Mouse (Mus musculus) liver, adult 2 months (tissue): ENCODE results near the gene Bmp8a.

Experiments used
- CTCF ChIP-seq: fragments of 200-500 bp; IDR thresholded peaks from 2 replicates; pipeline ENCODE4 v1.5.1; 2011; ENCODE audit warnings: low read depth, low read length, control low read depth
- POLR2A ChIP-seq: fragments of 200-500 bp; IDR thresholded peaks from 2 replicates; pipeline ENCODE4 v1.6.1; 2011; ENCODE audit warnings: low read length, control low read depth; ENCODE audit not compliant: insufficient read depth; ENCODE audit errors: extremely low read depth

DNA sequence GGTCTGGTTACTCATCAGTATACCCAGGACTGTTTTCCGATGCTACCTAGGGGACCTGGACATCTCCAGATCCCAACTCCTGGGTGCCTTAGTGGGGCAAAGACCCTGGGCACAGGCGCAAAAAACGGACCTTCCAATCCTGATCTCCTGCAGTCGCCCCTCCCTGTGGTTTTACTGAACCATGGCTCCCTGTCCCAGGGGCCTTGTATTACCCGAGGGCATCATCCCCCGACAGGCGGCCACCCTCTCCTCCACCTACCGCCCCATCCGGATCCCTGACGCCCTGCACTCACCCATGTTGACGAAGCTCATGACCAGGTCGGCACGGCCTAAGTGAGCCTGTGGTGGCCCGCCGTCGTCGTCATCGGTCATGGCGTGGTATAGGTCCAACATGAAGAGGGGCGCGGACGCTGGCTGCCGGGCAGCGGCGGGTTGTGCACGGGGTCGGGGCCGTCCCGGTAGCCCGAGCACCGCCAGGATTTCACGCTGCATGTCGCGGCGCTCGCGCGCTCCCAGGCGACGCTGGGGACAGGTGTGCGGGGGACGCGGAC, 886 bp downstream of the Bmp8a start:
- TF ChIP-seq CTCF, result no peak
- no peak for TF ChIP-seq POLR2A
